ENCODE assay signal across 8 mouse cellular contexts in the genomic region with DNA sequence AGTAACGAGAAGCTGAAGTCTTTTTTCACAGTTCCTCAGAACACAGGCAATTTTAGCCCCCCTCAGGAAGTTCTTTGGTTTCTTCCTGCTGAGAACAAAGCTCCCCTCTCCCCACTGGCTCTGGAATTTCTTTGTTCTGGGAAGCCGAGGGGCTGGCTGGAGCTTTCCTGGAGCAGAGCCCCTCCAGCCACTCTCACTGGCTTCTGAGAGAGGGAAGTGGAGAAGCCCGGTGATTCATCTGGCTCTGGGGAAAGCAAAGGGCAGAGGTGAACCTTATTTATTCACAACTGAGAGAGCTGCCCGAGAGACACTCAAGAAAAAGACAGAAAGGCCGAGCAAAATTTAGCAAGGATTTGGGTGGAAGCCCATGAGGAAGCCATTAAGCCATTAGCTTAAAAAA.
DNase-seq lines count a peak whose midpoint lies in the region; ATAC-seq and TF ChIP-seq lines count a peak whose summit lies in the region.

No protein-coding gene starts in this region.

- peak; percentile 56; the same call in 1 of the 2 replicates for ATAC-seq in limb, embryonic 12.5 days (ENCODE audit: insufficient number of reproducible peaks, insufficient read depth, low FRiP score, low TSS enrichment, low read depth)
- peak; percentile 25; the same call in 1 of the 2 replicates for ATAC-seq in neural tube, embryonic 11.5 days (ENCODE audit: insufficient read depth, low FRiP score, low TSS enrichment)
- no peak for ATAC-seq in activated CD4-positive, CD25-positive, alpha-beta regulatory T cell, adult 4 months

- TF ChIP-seq CTCF in embryonic fibroblast, embryonic 13.5 days (IDR thresholded peaks at IDR 0.05; ENCODE audit: borderline replicate concordance, insufficient read depth, low read length), result no peak

- no peak for TF ChIP-seq POLR2A in embryonic fibroblast, embryonic 13.5 days (IDR thresholded peaks at IDR 0.05; ENCODE audit: low read depth, low read length)

- 5% methylated on average over 5 of the region's 5 CpGs for WGBS in limb, embryonic 12.5 days
- WGBS in neural tube, embryonic 11.5 days, result 3% methylated on average over 5 of the region's 5 CpGs

- peaks cover 24% of the 10 kb centered on the region; the same call in 1 of the 2 replicates for H3K27me3 ChIP-seq in limb, embryonic 12.5 days
- H3K27me3 ChIP-seq in neural tube, embryonic 11.5 days (ENCODE audit: control insufficient read depth, insufficient read depth, low read length), result no peaks in the 10 kb centered on the region

- no peaks in the 10 kb centered on the region for H3K9me3 ChIP-seq in limb, embryonic 12.5 days
- H3K9me3 ChIP-seq in neural tube, embryonic 11.5 days (ENCODE audit: control insufficient read depth, low read length), result no peaks in the 10 kb centered on the region

- no peak overlapping the region for H3K9ac ChIP-seq in limb, embryonic 12.5 days (replicated peaks)
- peak overlapping the region; percentile 56 for H3K9ac ChIP-seq in neural tube, embryonic 11.5 days (ENCODE audit: low read length)

- peak overlapping the region; percentile 54 for H3K4me2 ChIP-seq in limb, embryonic 12.5 days
- peak overlapping the region; percentile 30 for H3K4me2 ChIP-seq in neural tube, embryonic 11.5 days (ENCODE audit: low read depth)

- no peak overlapping the region for H3K4me3 ChIP-seq in embryonic fibroblast, embryonic 13.5 days (ENCODE audit: insufficient read depth, low read length)
- H3K4me3 ChIP-seq in limb, embryonic 12.5 days (replicated peaks), result no peak overlapping the region
- H3K4me3 ChIP-seq in neural tube, embryonic 11.5 days (ENCODE audit: low read depth, low read length), result 0 out of 2 replicates have a peak overlapping the region, but pooled peaks have one; percentile 6

- H3K36me3 ChIP-seq in limb, embryonic 12.5 days, result no peaks in the 10 kb centered on the region
- no peaks in the 10 kb centered on the region for H3K36me3 ChIP-seq in neural tube, embryonic 11.5 days (ENCODE audit: control insufficient read depth, insufficient read depth, low read length)

- H3K27ac ChIP-seq in embryonic fibroblast, embryonic 13.5 days (ENCODE audit: insufficient read depth, low read length), result peak overlapping the region; percentile 64
- peak overlapping the region; percentile 95 for H3K27ac ChIP-seq in limb, embryonic 12.5 days
- peak overlapping the region; percentile 92 for H3K27ac ChIP-seq in neural tube, embryonic 11.5 days (ENCODE audit: low read depth, low read length)

- no peaks in the 10 kb centered on the region for H3K4me1 ChIP-seq in embryonic fibroblast, embryonic 13.5 days (ENCODE audit: control insufficient read depth, insufficient read depth, low read length)
- H3K4me1 ChIP-seq in limb, embryonic 12.5 days (replicated peaks), result peaks cover 16% of the 10 kb centered on the region; the same call in 1 of the 2 replicates
- H3K4me1 ChIP-seq in neural tube, embryonic 11.5 days (ENCODE audit: control insufficient read depth, insufficient read depth, low read length), result peaks cover 8% of the 10 kb centered on the region

- peak; percentile 10 for DNase-seq in thymus, postnatal 0 days (ENCODE audit: low spot score)
- no peak for DNase-seq in thymus, adult 18-20 months
- DNase-seq in heart, postnatal 4 days, result peak; percentile 37
- peak; percentile 76 for DNase-seq in neural tube, embryonic 11.5 days (ENCODE audit: low spot score)
- DNase-seq in spleen, postnatal 14 days (ENCODE audit: low spot score in 2 of 2), result no peak

Comparison
In these comparisons a context has a peak if more than half of its experiments do, and no peak if none do; other contexts are left out.
1. DNase-seq: peak in thymus, postnatal 0 days (single experiment), heart, postnatal 4 days (single experiment) and neural tube, embryonic 11.5 days (single experiment); none in thymus, adult 18-20 months (0 of 2) and spleen, postnatal 14 days (0 of 2).
2. Peak in every context shown above with its lines, with median percentiles within 50 percentile points of each other: H3K27ac ChIP-seq.